Comparison of ENCODE assay signal across 9 mouse cellular contexts in the genomic region with DNA sequence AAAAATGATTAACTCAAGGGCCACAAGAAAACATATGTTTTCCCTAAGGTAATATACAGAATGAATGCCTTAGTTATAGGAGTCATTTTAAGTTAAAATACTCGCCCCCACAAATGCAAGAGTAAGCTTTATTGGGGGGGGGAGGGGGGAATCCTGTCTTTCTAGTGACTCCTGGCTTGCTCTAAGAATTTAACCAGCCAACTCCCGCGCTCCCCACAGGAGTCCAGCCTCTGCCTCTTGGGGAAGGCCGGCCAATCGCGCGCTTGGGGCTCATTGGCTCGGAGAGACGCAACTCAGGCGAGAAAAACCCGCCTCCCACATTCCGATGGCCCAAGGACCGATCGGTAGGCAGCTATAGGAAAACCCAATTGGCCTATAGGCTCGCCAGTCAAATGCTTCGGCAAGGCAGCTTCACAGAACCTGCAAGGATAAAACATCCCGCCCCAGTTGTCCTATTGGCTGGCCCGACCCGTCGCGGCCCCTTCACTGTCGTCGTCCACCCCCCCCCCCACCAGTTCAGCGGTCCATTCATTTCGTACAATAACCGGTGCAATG. TPM values are rescaled to one million over a fixed set of nuclear protein-coding genes. Genes with fewer than 3 reads are reported as not detected.
A peak's percentile ranks its signal among the peaks of the same experiment; 100 is the strongest.
DNase-seq lines count a peak whose midpoint lies in the region; ATAC-seq and TF ChIP-seq lines count a peak whose summit lies in the region.
"Had no signal": no experiment of that assay in that cellular context is flagged by ENCODE, and none has a peak within 500 bp of the region (broad histone marks: within the 10 kb centered on the region; RNA-seq: fewer than 3 reads in every experiment).

No protein-coding gene starts in this region.

- no peak for TF ChIP-seq CTCF in brain, embryonic 14.5 days (IDR thresholded peaks at IDR 0.05; ENCODE audit: borderline replicate concordance, extremely low read depth, insufficient read depth, insufficient read length)
- no peak for TF ChIP-seq CTCF in midbrain, postnatal 0 days (IDR thresholded peaks at IDR 0.05)

- no peaks in the 10 kb centered on the region for H3K27me3 ChIP-seq in heart, embryonic 10.5 days (ENCODE audit: insufficient read depth, poor library complexity, severe bottlenecking)
- H3K27me3 ChIP-seq in kidney, embryonic 15.5 days, result no peaks in the 10 kb centered on the region
- no peaks in the 10 kb centered on the region for H3K27me3 ChIP-seq in limb, embryonic 15.5 days
- no peaks in the 10 kb centered on the region for H3K27me3 ChIP-seq in midbrain, postnatal 0 days (ENCODE audit: insufficient read depth, low read length)

- DNase-seq in CD4-positive helper T cell, adult 2 months (ENCODE audit: low read depth, low spot score), result peak; percentile 96
- peak; percentile 99 for DNase-seq in brain, embryonic 14.5 days (ENCODE audit: low read depth)
- peak; percentile 99 for DNase-seq in heart, embryonic 10.5 days (ENCODE audit: low spot score)
- peak; percentile 99 for DNase-seq in midbrain, postnatal 0 days (ENCODE audit: low spot score)
- DNase-seq in spleen, postnatal 14 days (ENCODE audit: low spot score in 2 of 2), result peak; percentile 82 to 87

- no peaks in the 10 kb centered on the region for H3K9me3 ChIP-seq in heart, embryonic 10.5 days
- H3K9me3 ChIP-seq in kidney, embryonic 15.5 days (replicated peaks), result no peaks in the 10 kb centered on the region
- no peaks in the 10 kb centered on the region for H3K9me3 ChIP-seq in limb, embryonic 15.5 days
- no peaks in the 10 kb centered on the region for H3K9me3 ChIP-seq in midbrain, postnatal 0 days (ENCODE audit: low read length)

- peaks cover 54% of the 10 kb centered on the region for H3K36me3 ChIP-seq in heart, embryonic 10.5 days
- H3K36me3 ChIP-seq in kidney, embryonic 15.5 days, result peaks cover 59% of the 10 kb centered on the region
- peaks cover 34% of the 10 kb centered on the region for H3K36me3 ChIP-seq in limb, embryonic 15.5 days
- peaks cover 15% of the 10 kb centered on the region for H3K36me3 ChIP-seq in midbrain, postnatal 0 days (ENCODE audit: insufficient read depth, low read length)

- H3K4me3 ChIP-seq in heart, embryonic 10.5 days, result peak overlapping the region; percentile 74
- H3K4me3 ChIP-seq in kidney, embryonic 15.5 days (replicated peaks), result peak overlapping the region; percentile 54
- peak overlapping the region; percentile 65 for H3K4me3 ChIP-seq in limb, embryonic 15.5 days
- H3K4me3 ChIP-seq in midbrain, postnatal 0 days (ENCODE audit: low read depth, low read length), result peak overlapping the region; percentile 65

- H3K4me1 ChIP-seq in heart, embryonic 10.5 days, result peaks cover 19% of the 10 kb centered on the region
- peaks cover 32% of the 10 kb centered on the region for H3K4me1 ChIP-seq in kidney, embryonic 15.5 days
- peaks cover 26% of the 10 kb centered on the region for H3K4me1 ChIP-seq in limb, embryonic 15.5 days
- no peaks in the 10 kb centered on the region for H3K4me1 ChIP-seq in midbrain, postnatal 0 days (ENCODE audit: insufficient read depth, low read length)

- no peak for TF ChIP-seq POLR2A in brain, embryonic 14.5 days (IDR thresholded peaks at IDR 0.05; ENCODE audit: borderline replicate concordance, extremely low read depth, insufficient read depth, insufficient read length, poor library complexity, severe bottlenecking)

- peak; percentile 73 for ATAC-seq in erythroblast, adult 5-6 weeks (replicated peaks; ENCODE audit: low FRiP score, poor library complexity, severe bottlenecking)
- peak; percentile 94 for ATAC-seq in kidney, embryonic 15.5 days (replicated peaks; ENCODE audit: low FRiP score)
- ATAC-seq in limb, embryonic 15.5 days (ENCODE audit: insufficient number of reproducible peaks, low FRiP score, low TSS enrichment, low read depth), result peak; percentile 91
- ATAC-seq in midbrain, postnatal 0 days (ENCODE audit: low FRiP score), result peak; percentile 86

- H3K27ac ChIP-seq in heart, embryonic 10.5 days, result peak overlapping the region; percentile 97
- H3K27ac ChIP-seq in kidney, embryonic 15.5 days, result peak overlapping the region; percentile 98
- H3K27ac ChIP-seq in limb, embryonic 15.5 days, result peak overlapping the region; percentile 97
- H3K27ac ChIP-seq in midbrain, postnatal 0 days (ENCODE audit: low read depth, low read length), result peak overlapping the region; percentile 97

- 0% methylated on average over 26 of the region's 26 CpGs for WGBS in heart, embryonic 10.5 days
- 0% methylated on average over 26 of the region's 26 CpGs for WGBS in kidney, embryonic 15.5 days
- WGBS in limb, embryonic 15.5 days, result under 1% methylated on average over 26 of the region's 26 CpGs
- under 1% methylated on average over 26 of the region's 26 CpGs for WGBS in midbrain, postnatal 0 days

- peak overlapping the region; percentile 78 for H3K4me2 ChIP-seq in kidney, embryonic 15.5 days
- peak overlapping the region; percentile 48 for H3K4me2 ChIP-seq in limb, embryonic 15.5 days
- H3K4me2 ChIP-seq in midbrain, postnatal 0 days (ENCODE audit: low read depth, low read length, poor library complexity, severe bottlenecking), result peak overlapping the region; percentile 63

- H3K9ac ChIP-seq in kidney, embryonic 15.5 days, result peak overlapping the region; percentile 56
- H3K9ac ChIP-seq in limb, embryonic 15.5 days, result peak overlapping the region; percentile 42
- H3K9ac ChIP-seq in midbrain, postnatal 0 days (replicated peaks; ENCODE audit: low read length, poor library complexity, severe bottlenecking), result peak overlapping the region; percentile 50

RNA-seq across cellular contexts. Expression of gene Cbx5, which starts 0.4 kb away (rescaled TPM):
- 101 and 118 TPM in 2 replicates for polyA plus RNA-seq in brain, embryonic 14.5 days (2012; rRNA removed)
- total RNA-seq in erythroblast, adult 5-6 weeks (2015; ENCODE audit: low replicate concordance), result 42.0 and 42.1 TPM in 2 replicates
- 49.5 and 57.4 TPM in 2 replicates for total RNA-seq in erythroblast, adult 5-6 weeks (2017; ENCODE audit: low replicate concordance)
- polyA plus RNA-seq in heart, embryonic 10.5 days (2016; fragmentation: Nextera tagmentation; extraction: Ambion mirVana), result 152 and 154 TPM in 2 replicates
- polyA plus RNA-seq in kidney, embryonic 15.5 days (2015; fragmentation: Nextera tagmentation; extraction: Ambion mirVana), result 124 and 125 TPM in 2 replicates
- polyA plus RNA-seq in limb, embryonic 15.5 days (2015; fragmentation: Nextera tagmentation; extraction: Ambion mirVana), result 92.8 and 98.4 TPM in 2 replicates
- 190 and 229 TPM in 2 replicates for total RNA-seq in midbrain, postnatal 0 days (2014; rRNA removed)
- polyA plus RNA-seq in midbrain, postnatal 0 days (2015; fragmentation: Nextera tagmentation; extraction: Ambion mirVana), result 101 and 106 TPM in 2 replicates

RNA-seq across cellular contexts. Expression of gene Hnrnpa1, which starts 1.0 kb away (rescaled TPM):
- polyA plus RNA-seq in brain, embryonic 14.5 days (2012; rRNA removed), result 976 and 1,085 TPM in 2 replicates
- total RNA-seq in erythroblast, adult 5-6 weeks (2015; ENCODE audit: low replicate concordance), result 130 and 135 TPM in 2 replicates
- 189 and 286 TPM in 2 replicates for total RNA-seq in erythroblast, adult 5-6 weeks (2017; ENCODE audit: low replicate concordance)
- 682 and 901 TPM in 2 replicates for polyA plus RNA-seq in heart, embryonic 10.5 days (2016; fragmentation: Nextera tagmentation; extraction: Ambion mirVana)
- 1,025 and 1,038 TPM in 2 replicates for polyA plus RNA-seq in kidney, embryonic 15.5 days (2015; fragmentation: Nextera tagmentation; extraction: Ambion mirVana)
- polyA plus RNA-seq in limb, embryonic 15.5 days (2015; fragmentation: Nextera tagmentation; extraction: Ambion mirVana), result 593 and 673 TPM in 2 replicates
- 142 and 190 TPM in 2 replicates for total RNA-seq in midbrain, postnatal 0 days (2014; rRNA removed)
- 540 and 609 TPM in 2 replicates for polyA plus RNA-seq in midbrain, postnatal 0 days (2015; fragmentation: Nextera tagmentation; extraction: Ambion mirVana)

RNA-seq across cellular contexts. Expression of gene Nfe2, which starts 19.0 kb away (rescaled TPM):
- 0.53 and 1.2 TPM in 2 replicates for polyA plus RNA-seq in brain, embryonic 14.5 days (2012; rRNA removed)
- total RNA-seq in erythroblast, adult 5-6 weeks (2015; ENCODE audit: low replicate concordance), result 449 and 473 TPM in 2 replicates
- 629 and 671 TPM in 2 replicates for total RNA-seq in erythroblast, adult 5-6 weeks (2017; ENCODE audit: low replicate concordance)
- 15.2 and 19.4 TPM in 2 replicates for polyA plus RNA-seq in heart, embryonic 10.5 days (2016; fragmentation: Nextera tagmentation; extraction: Ambion mirVana)
- polyA plus RNA-seq in kidney, embryonic 15.5 days (2015; fragmentation: Nextera tagmentation; extraction: Ambion mirVana), result 5.1 and 6.2 TPM in 2 replicates
- polyA plus RNA-seq in limb, embryonic 15.5 days (2015; fragmentation: Nextera tagmentation; extraction: Ambion mirVana), result 1.5 and 2.2 TPM in 2 replicates
- 0.99 and 3.2 TPM in 2 replicates for total RNA-seq in midbrain, postnatal 0 days (2014; rRNA removed)
- 0.26 and 0.32 TPM in 2 replicates for polyA plus RNA-seq in midbrain, postnatal 0 days (2015; fragmentation: Nextera tagmentation; extraction: Ambion mirVana)
- total RNA-seq: gastrocnemius, postnatal 36 days had no signal

RNA-seq across cellular contexts. Expression of gene Copz1, which starts 33.3 kb away (rescaled TPM):
- polyA plus RNA-seq in brain, embryonic 14.5 days (2012; rRNA removed), result 165 and 192 TPM in 2 replicates
- total RNA-seq in erythroblast, adult 5-6 weeks (2015; ENCODE audit: low replicate concordance), result 123 and 131 TPM in 2 replicates
- 54.0 and 56.5 TPM in 2 replicates for total RNA-seq in erythroblast, adult 5-6 weeks (2017; ENCODE audit: low replicate concordance)
- 220 and 264 TPM in 2 replicates for polyA plus RNA-seq in heart, embryonic 10.5 days (2016; fragmentation: Nextera tagmentation; extraction: Ambion mirVana)
- polyA plus RNA-seq in kidney, embryonic 15.5 days (2015; fragmentation: Nextera tagmentation; extraction: Ambion mirVana), result 298 and 300 TPM in 2 replicates
- 270 and 286 TPM in 2 replicates for polyA plus RNA-seq in limb, embryonic 15.5 days (2015; fragmentation: Nextera tagmentation; extraction: Ambion mirVana)
- 127 and 151 TPM in 2 replicates for total RNA-seq in midbrain, postnatal 0 days (2014; rRNA removed)
- 178 and 184 TPM in 2 replicates for polyA plus RNA-seq in midbrain, postnatal 0 days (2015; fragmentation: Nextera tagmentation; extraction: Ambion mirVana)

Comparison
In these comparisons a context has a peak if more than half of its experiments do, and no peak if none do; other contexts are left out.
1. Peak in every context shown above with its lines: DNase-seq, ATAC-seq, H3K4me3 ChIP-seq and H3K27ac ChIP-seq.